Mouse (Mus musculus) embryo, embryonic 10.5 days (tissue): ENCODE measurements around the gene Prune2.

Experiments used
- DNase-seq: peaks from one replicate; pipeline ENCODE4 v3.0.0-alpha.2; 2015; ENCODE audit warnings: low spot score

Prune2 gene

DNA sequence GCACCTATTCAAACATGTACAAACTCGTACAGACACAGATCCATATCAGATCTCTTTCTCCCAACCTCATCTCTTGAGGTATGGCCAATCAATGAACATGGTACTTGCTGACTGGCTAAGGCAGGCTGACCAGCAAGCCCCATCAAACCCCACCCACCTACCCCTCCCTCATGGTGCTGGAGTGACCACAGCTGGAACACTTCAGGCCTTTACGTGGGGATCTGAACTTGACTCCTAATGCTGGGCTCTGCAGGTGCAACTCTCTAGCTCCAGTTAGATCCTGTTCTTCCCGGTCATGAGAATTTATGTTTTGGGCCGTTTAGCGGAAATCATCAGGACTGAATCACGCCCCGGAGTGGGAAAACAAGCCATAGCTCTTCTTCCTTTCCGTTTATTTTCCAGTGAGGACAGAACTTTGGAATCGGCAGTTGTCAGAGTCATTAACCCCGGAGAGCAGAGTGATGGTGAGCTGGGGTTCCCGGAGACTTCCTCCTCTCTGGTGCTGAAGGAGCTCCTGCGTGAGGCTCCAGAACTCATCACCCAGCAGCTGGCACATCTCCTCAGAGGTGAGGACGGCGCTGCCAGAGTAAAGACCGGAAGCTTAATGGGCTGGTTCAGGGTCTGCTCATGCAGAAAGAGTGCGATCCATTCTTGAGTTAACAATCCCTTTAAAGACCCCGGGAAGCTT is 50.4 kb downstream of the Prune2 start:
- DNase-seq: no peak

DNA sequence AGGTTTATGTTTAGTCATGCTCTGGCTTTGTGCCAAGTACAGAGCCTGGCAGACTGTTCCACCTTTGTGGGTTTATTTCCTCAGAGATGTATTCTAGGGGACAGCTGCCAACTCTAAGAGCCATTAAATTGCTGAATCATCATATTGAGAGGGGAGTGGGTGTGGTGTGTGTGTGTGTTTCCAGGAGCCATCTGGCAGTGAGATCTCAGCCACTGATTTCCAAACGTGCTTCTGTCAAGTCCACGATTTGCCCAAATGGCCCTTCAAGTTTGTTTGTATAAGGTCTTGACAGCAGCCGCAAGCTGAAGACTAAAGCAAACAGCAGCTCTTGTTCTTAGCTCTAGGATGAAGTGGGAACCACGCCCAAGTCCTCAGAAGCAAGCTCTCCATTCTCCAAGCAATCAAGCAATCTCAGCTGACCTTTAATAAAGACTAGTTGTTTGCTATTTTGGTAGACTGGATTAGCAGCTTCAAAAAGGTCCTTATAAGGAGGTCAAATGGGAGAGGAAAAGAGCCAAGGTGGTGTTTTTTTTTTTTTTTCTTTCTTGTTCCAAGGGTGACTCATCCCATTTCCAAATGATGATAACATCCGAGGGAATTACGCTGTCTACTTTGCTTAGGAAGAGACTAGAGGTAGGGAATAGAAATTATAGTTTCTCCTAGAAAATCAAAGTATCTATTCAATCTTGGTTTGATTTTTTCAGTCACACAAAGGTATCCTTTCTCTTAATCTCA is 55.5 kb downstream of the Prune2 start:
- DNase-seq: peak; percentile 12

DNA sequence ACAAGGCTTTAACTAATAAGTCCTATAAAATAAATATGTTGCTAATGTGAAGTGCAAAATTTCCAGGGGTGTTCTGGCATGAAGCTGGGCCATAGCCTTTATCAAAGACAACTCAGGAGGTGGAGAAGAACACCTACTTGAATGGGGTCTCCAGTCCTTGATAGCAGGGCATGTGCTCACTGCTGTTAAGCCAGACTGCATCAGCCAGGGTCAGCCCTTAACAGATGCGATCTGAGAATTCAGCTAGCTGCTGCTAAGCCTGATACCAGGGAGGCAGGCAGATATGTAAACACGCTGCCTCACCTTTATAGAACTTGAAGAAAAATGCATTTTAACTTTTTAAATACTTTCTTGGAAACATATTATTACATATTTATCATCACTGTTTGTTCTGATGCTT is 57.2 kb downstream of the Prune2 start:
- no peak for DNase-seq

DNA sequence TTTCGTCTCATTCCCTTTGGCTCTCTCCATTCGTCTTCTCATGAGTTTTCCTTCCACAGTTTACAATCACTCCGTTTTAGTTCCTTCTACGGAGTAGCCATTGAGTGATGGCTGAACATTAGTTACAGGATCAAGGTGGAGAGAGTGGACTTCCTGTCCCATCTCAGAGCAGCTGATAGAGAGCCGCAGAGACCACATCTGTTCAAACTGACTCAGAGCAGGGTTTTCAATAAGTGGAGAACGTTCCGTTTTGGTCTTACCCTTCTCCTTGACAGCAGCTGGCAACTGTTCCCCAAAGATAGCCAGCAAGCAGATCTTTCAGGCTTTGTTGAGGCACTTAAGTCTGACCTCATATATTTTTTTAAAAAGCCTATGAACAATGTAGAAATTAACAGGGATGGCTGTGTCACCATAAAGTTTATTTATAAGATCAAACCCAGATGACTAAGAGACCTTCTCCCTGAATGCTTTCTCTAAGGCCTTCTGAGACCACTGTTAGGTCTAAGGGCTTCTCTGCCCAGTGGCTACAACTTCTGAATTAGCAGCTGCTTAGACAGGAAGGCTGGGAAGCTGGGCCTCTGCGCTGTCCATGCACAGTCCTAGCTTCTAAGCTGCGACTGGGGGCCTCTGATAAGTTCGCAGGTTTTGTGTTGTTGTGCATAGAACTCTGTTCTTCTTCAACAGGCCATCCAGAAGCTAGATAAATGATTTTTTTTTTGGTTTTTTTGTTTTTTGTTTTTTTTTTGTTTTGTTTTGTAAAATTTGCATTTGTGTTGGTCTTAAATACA is 58.6 kb downstream of the Prune2 start:
- DNase-seq: no peak

DNA sequence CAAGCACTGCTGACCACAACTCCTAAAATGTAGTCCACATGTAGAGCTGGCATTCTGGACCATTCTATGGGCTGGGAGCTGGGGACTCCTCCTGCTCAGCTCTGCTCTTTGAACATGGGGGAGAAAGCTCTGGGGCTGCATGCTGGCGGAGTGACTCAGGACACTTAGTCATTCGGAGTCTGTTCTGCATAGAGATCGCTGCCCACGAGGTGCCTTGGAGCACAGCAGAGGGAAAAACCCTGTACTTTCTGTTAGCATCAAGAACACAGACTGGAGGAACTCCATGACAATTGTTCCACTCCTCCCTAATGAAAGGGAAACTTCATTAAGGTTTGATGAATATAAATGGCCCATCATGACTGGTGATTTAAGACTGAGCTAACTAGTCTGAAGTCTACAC is 68.8 kb downstream of the Prune2 start:
- no peak for DNase-seq

DNA sequence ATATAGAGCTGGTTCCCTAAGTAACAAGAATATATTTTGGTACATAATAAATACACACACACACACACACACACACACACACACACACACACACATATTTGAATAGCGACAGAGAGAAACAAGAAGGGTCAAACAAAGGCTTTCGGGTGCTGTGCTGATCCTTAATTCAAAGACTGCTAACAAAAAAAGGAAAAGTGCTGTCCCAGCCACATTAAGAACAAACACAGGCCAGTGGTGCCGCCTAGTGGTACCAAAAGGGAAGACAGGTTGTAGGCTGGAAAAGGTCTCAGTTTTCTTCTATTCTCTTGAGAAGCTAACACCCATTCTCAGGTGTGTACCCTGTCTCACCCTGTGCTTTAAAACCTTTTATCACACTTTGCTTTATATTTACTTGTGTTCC is 74.4 kb downstream of the Prune2 start:
- DNase-seq: peak; percentile 80

DNA sequence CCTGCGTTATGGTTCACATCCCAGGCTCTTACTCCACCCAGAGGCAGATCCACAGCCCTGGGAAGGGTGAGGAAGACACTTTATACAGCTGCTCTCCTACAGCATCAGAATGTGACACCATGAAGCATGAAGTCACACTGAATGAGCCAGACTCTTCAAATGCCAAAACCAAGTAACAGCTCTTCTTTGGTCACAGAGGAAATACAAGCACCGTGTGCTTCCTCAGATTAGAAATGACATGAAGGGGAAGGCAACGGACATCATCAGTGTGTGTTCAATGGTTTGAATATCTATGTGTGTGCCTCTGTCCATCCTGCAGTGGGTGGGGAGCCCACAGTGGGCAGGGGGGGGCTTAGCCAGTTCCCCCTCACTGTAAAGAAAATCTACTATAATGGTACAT is 76.4 kb downstream of the Prune2 start:
- no peak for DNase-seq

DNA sequence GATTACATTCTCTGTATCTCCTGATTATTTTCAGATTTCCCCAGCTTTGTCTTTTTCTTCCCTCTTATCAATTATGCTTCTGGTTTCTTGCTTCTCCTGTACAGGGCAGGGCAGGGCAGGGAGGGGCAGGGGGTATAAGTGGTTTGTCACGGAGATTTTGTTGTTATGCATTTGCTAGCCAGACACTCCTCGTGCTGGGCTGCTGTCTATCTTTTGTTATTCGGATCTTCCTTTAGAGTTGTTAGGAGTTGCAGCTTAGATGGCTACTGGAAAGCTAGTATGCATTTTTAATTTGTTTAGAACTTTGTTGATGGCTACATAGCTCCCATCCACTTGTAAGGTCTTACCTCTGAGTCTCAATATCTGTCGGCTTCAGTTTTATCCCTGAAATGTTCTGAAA is 91.0 kb downstream of the Prune2 start:
- no peak for DNase-seq

DNA sequence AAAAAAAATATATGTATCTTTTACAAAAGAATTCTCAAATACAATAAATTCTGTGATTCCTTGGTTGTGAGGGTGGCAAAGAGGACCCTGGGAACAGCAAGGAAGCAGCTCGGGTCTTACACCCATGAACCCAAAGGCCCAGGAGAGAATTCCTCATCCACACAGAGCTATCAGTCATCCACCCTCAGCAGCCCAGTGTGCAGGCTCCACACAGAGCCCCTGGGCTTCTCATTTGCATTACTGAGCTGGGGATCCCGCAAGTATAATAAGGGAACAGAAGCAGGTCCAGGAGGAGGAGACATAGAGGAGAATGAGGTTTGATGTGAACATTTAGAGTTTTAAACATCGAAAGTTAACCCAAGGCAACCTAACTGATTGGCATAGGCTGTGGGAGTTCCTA is 100.0 kb downstream of the Prune2 start:
- no peak for DNase-seq

DNA sequence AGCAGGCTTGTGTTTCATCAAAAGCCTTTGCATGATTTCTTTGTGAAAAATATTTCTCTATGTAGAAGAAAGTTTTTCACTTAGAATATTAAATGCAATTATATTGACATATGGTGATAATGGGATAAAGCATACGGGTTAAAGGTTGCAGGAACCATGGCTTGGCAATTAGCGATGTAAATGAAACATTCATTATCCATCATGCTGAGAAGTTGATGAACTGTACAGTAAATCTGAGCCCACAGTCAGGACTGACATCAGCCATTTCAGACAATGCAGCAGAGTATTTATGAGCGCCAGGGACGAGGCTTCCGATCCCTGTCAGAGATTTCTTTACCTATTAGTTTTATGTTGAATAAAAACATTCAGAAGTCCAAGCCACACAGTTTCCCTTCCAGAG is 104.2 kb downstream of the Prune2 start:
- no peak for DNase-seq

DNA sequence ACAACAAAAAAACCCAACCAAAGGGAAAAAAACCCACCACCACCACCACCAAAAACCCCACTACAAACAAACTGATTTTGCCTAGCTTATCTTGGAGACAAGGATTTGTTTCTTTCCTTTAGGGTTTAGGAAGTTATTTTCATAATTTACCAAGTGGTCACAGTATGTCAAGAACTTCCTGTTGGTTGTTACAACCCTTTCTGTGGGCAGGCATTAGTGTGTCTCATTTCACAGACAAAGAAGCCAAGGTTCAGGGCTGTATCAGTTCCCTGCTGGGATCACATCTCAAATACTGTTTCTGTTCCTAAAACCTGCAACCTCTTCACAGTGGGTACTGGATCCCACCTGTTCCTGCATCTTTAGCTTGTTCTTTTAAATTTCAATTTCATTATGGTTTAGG is 108.5 kb downstream of the Prune2 start:
- DNase-seq: no peak

DNA sequence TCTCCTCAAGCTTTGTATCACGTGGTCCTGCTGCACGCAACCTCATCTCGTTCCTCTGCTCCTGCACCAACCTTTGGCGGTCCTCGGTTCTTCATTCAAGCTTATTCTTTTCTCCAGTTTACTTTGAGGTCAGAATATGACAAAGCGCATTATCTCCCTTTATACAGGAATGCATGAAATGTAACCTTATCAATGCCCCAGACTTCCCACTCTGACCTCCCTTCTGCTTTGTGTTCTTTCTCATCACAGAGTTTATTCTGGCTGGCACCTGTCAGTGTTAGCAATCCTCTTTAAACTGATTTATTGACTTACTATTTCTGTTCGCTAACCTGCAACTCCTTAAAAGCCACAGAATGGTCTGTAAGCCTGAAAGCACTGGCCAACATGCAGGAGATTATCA is 113.1 kb downstream of the Prune2 start:
- no peak for DNase-seq

DNA sequence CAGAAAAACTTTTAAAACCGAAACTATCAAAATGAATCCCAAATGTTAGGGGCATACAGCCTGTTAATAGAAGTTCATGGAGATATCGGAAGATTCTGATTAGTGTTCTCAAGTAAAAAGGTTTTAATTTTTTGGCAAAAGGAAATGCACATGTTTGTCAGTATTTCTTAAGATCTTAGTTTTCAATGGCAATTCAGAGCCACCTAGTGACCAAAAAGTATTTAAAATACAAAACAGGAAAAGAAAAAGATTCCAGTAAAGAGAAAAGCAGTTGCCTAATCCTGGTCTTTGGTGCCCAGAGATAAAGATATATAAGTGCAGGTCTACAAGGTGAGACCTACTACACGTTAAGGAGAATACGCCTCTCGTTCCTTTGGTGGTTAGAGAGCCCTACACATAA is 115.3 kb downstream of the Prune2 start:
- DNase-seq: no peak

DNA sequence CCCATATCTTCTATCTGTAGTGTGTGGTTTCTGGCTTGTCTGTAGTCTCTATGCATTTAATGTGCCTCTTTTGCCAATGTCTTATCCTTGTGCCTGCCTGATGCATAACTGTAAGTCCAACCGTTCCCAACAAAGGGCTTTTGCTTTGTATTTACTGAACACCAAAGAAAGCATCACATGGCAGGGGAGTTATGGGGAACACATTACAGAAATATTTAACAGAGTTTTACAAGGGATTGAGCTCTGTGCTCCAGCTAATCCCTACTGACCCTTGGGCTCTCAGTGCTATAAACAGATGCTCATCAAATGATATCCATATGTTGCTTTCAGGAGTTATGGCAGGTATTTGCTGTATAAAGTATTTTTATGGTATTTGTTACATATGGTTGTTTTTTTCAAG is 116.3 kb downstream of the Prune2 start:
- DNase-seq: no peak

DNA sequence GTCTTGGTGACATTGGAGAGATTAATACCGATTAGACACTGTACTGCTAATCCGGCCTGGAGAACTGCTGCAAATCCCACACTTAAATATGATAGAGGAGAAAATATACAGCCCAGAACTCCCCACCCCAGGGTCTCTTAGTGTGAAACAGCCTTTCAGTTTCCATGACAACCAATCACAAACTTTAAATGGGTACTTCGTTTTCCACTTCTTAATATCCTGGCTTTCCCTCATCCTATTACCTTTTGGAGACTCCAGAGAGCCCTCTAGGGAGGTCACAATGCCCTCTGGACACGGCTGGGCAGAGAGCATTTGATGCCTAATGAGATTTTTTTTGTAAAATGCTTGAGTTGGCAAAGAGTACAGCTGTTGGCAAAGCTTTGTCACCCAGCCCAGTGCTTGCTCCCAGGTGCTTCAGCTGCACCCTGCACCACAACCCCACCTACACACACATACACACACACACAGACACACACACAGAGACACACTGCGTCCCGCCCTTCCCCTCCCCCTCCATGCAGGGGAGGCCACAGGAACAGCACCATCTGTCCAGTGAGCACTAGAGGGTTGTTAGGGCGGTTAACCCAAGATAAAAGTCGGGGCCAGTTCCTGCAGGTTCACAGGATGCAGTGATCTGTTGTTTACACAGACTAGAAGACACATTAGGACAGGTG is 122.9 kb downstream of the Prune2 start:
- no peak for DNase-seq

DNA sequence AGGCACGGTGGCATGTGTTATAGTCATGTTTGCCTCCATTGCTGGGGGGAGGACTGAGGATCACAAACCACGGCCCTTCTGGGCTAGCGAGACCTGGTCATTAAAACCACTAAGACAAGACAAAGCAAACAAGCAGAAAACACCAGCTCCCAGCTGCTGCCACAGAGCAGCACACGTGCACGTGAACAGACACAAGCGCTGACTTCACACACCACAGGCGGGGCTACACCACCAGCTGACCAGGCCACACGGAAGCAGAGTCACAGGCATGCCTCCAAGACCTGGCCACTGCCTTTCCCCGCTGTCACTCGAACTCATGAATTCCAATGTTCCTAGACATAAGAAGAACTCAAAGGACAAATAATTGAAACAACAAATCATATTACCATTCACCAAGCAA is 125.5 kb downstream of the Prune2 start:
- DNase-seq: no peak

DNA sequence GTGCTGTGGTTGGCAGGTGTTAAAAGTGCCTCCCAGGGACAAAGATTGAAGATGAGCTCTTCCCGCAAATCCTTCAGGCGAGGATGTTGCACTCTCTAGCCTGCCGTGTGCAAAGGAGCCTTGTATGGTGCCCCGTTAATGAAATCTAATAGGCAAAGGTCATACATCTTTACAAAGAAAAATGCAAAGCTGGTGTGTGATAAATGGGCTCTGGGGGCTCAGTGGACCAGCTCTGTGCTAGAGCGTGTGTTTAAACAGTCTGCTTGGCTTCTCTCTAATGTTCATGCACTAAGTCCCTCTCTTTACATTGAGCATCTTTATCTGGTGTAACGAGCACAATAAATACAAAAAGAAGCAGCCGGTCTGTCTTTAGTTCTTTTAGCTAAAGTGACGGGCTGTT is 138.1 kb downstream of the Prune2 start:
- peak; percentile 44 for DNase-seq

DNA sequence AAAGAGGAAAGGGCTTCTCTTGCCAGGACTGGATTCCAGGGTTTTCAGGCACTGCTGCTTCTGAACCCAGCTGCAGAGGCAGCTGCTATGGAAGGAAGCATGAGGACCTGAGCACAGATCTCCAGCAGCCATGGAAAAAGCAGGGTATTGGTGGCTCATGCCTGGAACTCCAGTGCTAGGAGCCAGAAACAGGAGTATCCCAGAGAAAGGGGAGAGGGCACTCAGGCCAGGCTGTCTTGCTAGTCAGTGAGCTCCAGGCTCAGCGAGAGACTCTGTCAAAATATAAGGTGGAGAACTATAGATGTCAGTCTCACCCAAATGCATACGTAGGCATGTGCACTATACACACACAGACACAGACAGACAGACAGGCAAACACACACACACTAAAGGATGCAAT is 140.4 kb downstream of the Prune2 start:
- no peak for DNase-seq

DNA sequence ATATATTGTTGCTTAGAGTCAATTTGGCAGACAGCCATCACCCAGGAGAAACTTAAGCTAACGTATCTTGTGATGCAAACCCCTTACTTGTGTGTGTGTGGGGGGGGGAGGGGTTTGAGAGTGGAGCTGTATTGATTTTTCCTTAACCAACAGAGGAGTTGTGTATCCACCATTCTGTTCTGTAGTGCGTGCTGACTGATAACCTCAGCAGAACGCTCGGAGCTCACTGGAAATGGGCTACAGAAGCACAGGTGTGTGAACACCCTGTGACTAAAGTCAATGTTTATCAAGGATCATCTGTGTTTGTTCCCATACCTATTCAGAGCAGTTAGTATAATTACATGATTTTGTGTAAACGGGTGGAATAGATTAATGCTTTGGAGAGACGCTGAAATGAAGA is 141.3 kb downstream of the Prune2 start:
- DNase-seq: no peak

DNA sequence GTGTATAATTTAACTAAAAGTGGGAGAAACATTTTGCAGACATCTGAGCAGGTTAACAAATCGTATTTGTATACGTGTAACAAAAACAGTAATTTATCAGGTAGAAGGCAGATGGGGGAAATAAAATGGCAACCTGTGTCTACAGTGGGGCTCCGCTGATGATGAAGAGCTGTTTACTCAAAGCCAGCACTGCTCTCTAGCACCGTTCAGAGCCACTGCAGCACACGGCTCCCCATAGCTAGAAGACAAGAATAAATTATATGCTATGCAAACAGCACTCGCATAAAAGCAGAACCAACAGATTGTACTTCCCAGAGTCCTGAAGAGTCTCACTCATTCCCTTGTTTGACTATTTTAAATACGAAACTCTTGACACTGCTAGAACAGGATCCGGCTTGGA is 152.9 kb downstream of the Prune2 start:
- DNase-seq: no peak

DNA sequence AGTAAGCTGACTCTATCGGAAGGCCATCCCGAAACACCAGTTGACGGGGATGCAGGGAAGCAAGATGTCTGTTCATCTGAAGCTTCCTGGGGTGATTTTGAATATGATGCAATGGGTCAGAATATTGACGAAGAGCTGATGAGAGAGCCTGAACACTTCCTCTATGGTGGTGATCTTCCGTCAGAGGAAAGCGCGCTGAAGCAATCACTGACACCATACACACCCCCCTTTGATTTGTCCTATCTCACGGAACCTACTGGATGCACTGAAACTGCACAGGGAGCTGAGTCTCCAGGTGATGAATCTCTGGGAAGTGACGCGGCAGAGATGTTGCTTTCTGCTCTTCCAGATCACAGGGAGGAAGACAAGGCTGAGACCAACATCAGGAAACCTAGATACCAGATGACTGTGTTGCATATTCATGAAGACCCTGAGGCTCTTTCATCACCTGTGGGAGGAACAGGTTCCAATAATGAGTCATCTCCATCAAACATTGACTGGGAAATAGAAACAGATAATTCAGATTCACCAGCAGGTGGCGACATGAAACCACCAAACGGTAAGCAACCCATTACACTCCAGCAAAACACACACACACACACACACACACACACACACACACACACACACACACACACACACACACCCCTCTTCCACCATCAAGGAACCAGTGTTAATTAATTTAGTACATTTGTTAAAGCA is 168.3 kb downstream of the Prune2 start:
- peak; percentile 69 for DNase-seq

DNA sequence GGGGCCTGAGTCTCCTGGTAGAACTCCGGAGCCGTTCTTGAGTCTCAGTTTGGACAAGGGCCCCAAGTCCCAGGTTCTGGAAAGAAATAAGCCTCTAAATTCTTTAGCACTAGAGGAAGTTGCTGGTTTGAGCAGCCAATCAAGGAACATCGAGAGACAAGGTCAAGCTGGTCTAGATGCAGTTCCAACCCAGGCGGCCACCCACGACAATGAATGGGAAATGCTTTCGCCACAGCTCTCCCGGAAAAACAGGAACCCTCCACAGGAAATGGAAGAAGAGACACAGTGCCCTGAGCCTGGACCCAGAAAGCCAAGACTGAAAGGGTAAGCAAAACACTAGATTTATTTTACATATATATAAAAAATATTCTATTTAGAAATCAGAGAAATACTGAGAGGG is 169.5 kb downstream of the Prune2 start:
- no peak for DNase-seq
